Mouse (Mus musculus): ENCODE results near the gene Hoxb8. TPM values are rescaled to one million over a fixed set of nuclear protein-coding genes. Genes with fewer than 3 reads are reported as not detected.

The Hoxb8 gene
- not detected for polyA plus RNA-seq (2017; shearing (Covaris generic))

GRCm38 (mm10) chr11:96281855-96282570 lies at the start of gene Hoxb8:
TSS of gene Hoxb8 (plus strand) at chr11:96281905.

GRCm38 (mm10) chr11:96270996-96271540 lies 10.6 kb upstream of the Hoxb8 start, which contains the start of gene Hoxb9:
TSS of gene Hoxb9 (plus strand) at chr11:96271457.

GRCm38 (mm10) chr11:96285771-96286738 lies 4.3 kb downstream of the Hoxb8 start, which contains the start of gene Hoxb7:
TSS of gene Hoxb7 (plus strand) at chr11:96286623.

GRCm38 (mm10) chr11:96291681-96292564 lies 10.2 kb downstream of the Hoxb8 start, which contains the start of gene Hoxb6:
TSS of gene Hoxb6 (plus strand) at chr11:96292476.

GRCm38 (mm10) chr11:96303151-96304099 lies 21.7 kb downstream of the Hoxb8 start, which contains the start of gene Hoxb5:
TSS of gene Hoxb5 (plus strand) at chr11:96303336.

GRCm38 (mm10) chr11:96317608-96318367 lies 36.1 kb downstream of the Hoxb8 start, which contains the start of gene Hoxb4:
TSS of gene Hoxb4 (plus strand) at chr11:96318267.

GRCm38 (mm10) chr11:96323154-96323553 lies 41.4 kb downstream of the Hoxb8 start, which contains the start of gene Hoxb3:
TSS of gene Hoxb3 (plus strand) at chr11:96323326.

Other genes with a start within 250 kb of the Hoxb8 start
- 82.3 TPM for gene Snf8, start 247.0 kb upstream of the Hoxb8 start, polyA plus RNA-seq (2017; shearing (Covaris generic))
- gene Ube2z, start 216.5 kb upstream of the Hoxb8 start, polyA plus RNA-seq (2017; shearing (Covaris generic)), result 8.9 TPM
- gene Atp5g1, start 206.2 kb upstream of the Hoxb8 start, polyA plus RNA-seq (2017; shearing (Covaris generic)), result 339 TPM
- gene Calcoco2, start 169.9 kb upstream of the Hoxb8 start, polyA plus RNA-seq (2017; shearing (Covaris generic)), result not detected
- gene Ttll6, start 148.1 kb upstream of the Hoxb8 start, polyA plus RNA-seq (2017; shearing (Covaris generic)), result not detected
- not detected for gene Hoxb13, start 87.6 kb upstream of the Hoxb8 start, polyA plus RNA-seq (2017; shearing (Covaris generic))
- not detected for gene Hoxb9, start 10.4 kb upstream of the Hoxb8 start, polyA plus RNA-seq (2017; shearing (Covaris generic))
- not detected for gene Hoxb7, start 4.7 kb downstream of the Hoxb8 start, polyA plus RNA-seq (2017; shearing (Covaris generic))
- not detected for gene Hoxb6, start 10.6 kb downstream of the Hoxb8 start, polyA plus RNA-seq (2017; shearing (Covaris generic))
- gene Hoxb5, start 21.4 kb downstream of the Hoxb8 start, polyA plus RNA-seq (2017; shearing (Covaris generic)), result not detected
- gene Hoxb4, start 36.4 kb downstream of the Hoxb8 start, polyA plus RNA-seq (2017; shearing (Covaris generic)), result 0.17 TPM
- gene Hoxb3, start 41.4 kb downstream of the Hoxb8 start, polyA plus RNA-seq (2017; shearing (Covaris generic)), result not detected
- gene Hoxb2, start 68.6 kb downstream of the Hoxb8 start, polyA plus RNA-seq (2017; shearing (Covaris generic)), result not detected
- not detected for gene Hoxb1, start 83.8 kb downstream of the Hoxb8 start, polyA plus RNA-seq (2017; shearing (Covaris generic))
- gene Skap1, start 182.7 kb downstream of the Hoxb8 start, polyA plus RNA-seq (2017; shearing (Covaris generic)), result 752 TPM